Mouse (Mus musculus) layer of hippocampus, adult 9-11 months (tissue): ENCODE measurements around the gene Herc2.

ENCODE experiments used
- DNase-seq: peaks from one replicate; pipeline ENCODE4 v3.0.0; 2022

Gene Herc2

DNA sequence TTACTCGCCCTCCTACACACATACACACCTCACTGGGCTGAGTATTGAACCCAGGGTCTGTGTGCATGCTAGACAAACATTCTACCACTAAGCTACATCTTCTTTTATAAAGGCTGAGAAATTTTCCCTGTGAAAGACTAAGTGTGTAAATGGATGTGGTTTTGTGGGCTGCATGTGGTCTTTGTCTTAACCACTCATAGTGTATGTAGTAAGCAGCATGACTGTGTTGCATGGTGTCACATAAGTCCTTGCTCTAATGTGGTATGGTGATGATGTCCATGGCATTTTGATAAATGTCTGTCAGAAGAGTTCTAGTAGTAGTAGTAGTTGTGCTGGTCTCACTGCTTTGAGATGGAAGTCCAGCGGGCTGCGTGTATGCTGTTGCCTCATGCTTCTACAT lies 152.8 kb downstream of the Herc2 start:
- no peak for DNase-seq

DNA sequence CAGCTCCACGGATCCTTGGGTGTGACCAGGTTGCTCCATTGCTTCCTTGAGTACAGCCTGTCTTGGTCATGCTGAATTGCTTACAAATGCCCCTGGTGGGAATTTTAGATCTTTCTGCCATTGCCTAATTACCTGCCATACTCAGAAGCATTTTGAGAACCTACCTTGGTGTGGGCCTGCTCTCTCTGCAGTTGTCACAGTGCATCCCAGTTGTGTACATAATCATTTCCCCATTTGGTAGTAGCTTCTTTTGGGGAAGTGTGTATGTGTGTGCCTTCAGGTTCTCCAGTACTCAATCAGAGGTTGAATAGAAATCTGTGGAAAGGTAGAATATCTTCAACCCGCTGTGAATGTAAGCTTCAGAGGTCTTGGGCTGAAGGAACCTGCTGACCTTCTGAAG lies 153.3 kb downstream of the Herc2 start:
- DNase-seq, result no peak

DNA sequence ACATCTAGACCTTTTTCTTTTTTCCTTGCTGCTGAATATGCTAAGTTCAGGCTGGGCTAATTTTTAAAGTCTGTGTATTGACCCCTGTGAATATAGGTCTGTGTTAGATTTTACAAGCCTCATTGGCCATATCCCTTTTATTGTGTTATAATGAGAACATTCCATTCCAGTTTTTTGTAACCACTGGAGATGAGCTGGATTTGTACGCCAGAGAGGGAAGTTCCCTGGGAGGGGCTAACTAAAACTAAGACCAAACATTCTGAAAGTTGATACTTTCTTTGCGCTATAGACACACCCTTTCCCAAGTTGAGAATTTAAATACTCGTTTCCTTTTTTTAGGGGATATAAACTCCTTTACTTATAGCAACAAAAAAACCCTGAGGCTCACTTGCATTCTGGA lies 154.9 kb downstream of the Herc2 start:
- DNase-seq, result no peak

DNA sequence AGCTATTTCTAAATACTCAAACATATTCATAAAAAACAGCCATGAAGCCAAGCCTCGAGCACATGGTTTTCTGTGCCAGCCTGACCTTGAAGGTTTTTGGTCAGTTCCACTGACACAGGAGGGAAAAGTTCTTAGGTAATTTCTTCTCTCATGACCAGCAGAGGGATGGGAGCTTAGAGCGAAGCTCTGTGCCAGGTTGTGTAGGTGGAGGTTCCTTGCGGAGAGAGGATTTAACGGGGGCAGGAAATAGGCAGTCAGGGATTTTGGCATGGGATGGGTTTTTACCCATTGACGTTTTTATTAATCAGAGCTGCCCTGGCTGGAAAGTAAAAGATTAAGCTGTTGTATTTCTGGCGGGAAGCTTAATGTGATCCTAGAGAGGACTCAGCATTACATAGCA lies 170.8 kb downstream of the Herc2 start:
- no peak for DNase-seq

DNA sequence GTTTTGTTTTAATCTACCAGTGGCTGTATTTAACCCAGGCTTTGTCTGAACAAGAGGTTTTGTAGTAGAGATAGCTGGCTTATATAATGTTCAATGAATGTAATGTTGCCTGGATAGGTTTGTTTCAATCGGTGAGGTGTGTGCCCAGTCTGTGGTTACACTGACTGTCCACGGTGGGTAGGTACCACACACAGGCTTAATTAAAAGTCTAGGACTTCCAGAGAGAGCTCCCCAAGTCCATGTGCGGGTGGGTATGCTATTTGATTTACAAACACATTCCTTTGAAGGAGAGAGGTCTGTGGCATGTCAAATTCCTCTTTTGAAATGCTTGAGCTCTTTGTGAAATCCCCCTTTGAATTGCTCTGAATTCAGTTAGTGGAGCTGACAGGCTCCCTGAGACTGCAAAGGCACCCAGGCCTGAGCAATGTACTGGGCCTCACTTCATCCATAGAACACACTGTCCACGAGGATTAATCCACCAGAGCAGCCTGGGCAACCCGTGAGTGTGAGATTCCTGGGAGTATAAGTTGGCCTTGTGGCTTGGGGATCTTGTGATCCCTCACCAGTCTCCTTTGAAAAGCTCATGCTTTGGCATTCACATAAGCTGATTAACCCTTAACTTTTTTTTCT lies 185.9 kb downstream of the Herc2 start:
- no peak for DNase-seq

DNA sequence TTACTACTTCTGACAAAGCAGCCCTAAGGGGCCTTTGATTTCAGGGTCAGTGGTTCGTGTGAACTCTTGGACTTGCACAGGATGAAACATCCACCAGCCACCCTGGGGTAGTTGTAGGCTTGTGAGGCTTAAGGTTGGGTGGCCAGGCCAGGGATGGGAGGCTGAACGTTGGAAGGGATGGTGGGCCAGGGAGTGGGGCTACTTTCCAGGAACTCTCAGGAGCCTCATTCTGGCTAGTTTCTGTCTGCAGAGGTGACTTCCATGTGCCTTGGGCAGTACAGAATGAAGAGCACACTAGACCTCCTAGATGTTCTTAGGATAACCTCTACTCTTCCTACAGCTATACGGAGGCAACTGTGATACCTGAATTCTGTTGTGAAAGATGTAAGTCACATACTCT lies 186.6 kb downstream of the Herc2 start:
- no peak for DNase-seq

DNA sequence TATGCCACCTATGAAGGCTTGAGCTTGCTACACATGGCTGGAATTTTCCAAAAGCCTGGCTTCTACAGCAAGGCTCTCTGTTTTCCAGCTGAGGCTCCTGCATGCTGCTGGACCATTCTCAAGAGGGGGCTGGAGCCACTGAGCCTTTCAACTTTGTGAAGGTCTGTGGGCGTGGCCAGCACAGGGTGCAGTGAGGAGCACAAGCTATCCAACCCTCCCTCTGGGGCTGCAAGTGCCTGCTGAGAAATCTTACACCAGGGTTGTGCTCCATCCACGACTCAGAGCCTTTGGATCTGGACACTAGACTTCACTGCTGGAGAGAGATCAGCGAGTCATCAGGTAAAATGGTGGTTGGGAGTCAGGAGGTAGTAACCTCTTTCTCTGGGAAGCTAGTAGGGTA lies 189.5 kb downstream of the Herc2 start, which contains the start of gene Oca2:
Oca2 (plus strand) TSS at position 218 of the 400 bp plus-strand sequence.
- DNase-seq, result no peak

DNA sequence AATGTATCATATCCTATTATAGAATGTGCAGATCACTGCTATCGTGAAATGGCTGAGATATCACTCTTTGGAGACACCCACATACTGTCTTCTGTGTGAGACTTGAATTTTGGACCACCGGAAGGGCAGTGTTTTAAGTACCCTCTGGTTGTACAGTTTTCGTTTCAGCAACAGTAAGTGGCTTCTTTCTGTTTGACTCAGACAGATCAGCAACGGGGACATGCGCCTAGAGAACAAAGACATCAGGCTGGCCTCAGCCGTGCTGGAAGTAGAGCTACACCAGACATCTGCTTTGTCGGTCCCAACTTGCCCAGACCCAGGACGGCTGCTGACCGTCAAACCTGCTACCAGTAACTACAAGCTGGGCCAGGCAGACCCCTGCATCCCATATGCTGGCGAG lies 204.6 kb downstream of the Herc2 start:
- DNase-seq, result no peak

DNA sequence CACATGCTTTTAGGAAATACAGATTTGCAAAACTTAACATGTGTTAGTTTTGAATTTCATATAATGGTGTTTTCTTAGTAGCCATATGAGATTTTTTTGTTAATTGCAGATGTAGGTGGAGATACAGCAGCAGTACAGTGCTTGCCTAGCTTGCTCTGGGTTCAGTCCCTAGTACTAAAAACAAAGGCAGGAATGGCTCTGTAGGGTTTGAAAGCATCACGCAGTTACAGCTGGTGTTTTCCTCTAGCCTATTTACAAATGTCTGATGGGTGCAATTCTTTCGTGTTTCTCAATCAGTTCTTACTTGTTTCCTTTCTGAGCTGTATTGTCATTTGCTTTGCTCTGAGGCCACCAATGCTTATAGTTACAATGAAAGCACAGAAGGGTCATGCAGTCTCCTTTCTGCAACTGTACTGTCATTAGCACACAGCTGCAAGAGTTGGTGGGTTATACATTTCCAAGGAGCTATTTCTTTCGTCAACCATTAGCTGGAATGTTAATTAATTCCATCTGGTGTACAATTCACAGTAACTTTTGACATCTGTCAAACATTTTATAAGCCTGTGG lies 208.0 kb downstream of the Herc2 start:
- DNase-seq, result no peak

DNA sequence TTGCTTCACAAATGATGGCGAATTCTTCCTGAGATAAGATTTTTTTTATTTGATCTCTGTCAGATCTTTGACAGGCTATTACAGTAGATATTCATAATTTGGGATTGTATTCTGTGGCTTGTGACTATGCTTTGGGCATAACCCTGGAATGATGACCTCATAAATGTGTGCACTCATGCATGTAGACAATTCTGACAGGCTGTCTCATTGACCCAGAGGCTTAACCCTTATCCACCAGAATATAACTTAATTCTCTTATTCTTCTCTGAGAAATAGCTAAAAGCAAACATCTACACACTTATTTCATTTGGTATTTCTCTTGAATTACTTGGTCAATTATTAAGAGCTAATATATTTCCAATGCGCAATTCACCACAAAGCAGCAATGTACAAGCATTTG lies 227.5 kb downstream of the Herc2 start:
- DNase-seq, result no peak
